Mouse (Mus musculus) CH12.LX (cell line): ENCODE results near the gene Syngap1.

Source experiments
- CTCF ChIP-seq, 2 experiments: IDR thresholded peaks in 1 of 2; conservative IDR thresholded peaks in 1 of 2; 2 replicates each; pipeline ENCODE4 v1.5.1; 2011 to 2012; ENCODE audit warnings: low read depth in 2 of 2, low read length in 2 of 2, improper control_type of control experiment in 1 of 2, inconsistent platforms in 1 of 2, mild to moderate bottlenecking in 1 of 2, moderate library complexity in 1 of 2
- POLR2A ChIP-seq: IDR thresholded peaks from 2 replicates; pipeline ENCODE4 v1.6.1; 2011; ENCODE audit warnings: low read depth, mild to moderate bottlenecking, improper control_type of control experiment, low read length
- RCOR1 ChIP-seq: conservative IDR thresholded peaks from 2 replicates; pipeline ENCODE4 v1.6.1; 2012; ENCODE audit warnings: low read depth, mild to moderate bottlenecking, inconsistent platforms, low read length, improper control_type of control experiment

DNA sequence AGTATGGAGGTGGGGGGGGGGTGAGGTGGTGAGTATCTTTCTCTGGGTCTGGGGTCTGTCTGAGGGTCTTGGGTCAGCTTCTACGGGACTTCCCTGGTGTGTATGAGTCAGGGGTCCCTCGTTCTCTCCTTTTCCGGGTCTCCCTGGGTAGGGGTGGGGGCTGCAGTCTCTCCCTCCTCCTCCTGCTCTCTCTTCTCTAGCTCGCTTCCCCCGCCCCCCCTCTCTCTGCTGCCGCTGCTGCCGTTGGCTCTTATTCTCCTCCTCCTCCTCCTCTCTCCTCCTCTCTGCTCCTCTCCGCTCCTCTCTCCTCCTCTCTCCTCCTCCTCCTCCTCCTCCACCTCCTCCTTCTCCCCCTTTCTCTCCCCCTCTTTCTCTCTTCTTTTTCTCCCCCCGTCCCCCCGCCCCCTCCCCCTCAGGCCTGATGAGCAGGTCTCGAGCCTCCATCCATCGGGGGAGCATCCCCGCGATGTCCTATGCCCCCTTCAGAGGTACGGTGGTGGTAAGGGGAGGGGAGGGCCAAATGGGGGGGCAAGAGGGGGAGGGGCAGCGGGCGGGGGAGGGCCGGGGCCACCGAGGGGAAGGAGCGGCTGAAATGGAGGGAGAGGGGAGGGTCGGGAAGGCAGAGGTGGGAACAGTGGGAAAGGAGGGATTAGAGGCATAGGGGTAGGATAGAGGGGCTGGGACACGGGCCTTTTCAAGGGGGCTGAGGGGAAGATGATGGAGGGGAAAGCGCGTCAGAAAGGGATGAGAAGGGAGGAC lies at the start of gene Syngap1:
- TF ChIP-seq CTCF (conservative IDR thresholded peaks at IDR 0.05 in 1 of 2, IDR thresholded peaks at IDR 0.05 in 1 of 2; ENCODE audit: low read depth in 2 of 2, low read length in 2 of 2), result no peak
- no peak for TF ChIP-seq RCOR1
- no peak for TF ChIP-seq POLR2A
